18 mouse cellular contexts compared by ENCODE assay signal in genomic region chr17:15714507-15714906, GRCm38 (mm10). TPM values are rescaled to one million over a fixed set of nuclear protein-coding genes. Genes with fewer than 3 reads are reported as not detected.
DNase-seq lines count a peak whose midpoint lies in the region; ATAC-seq lines count a peak whose summit lies in the region.
"Had no signal": no experiment of that assay in that cellular context is flagged by ENCODE, and none has a peak within 500 bp of the region (broad histone marks: within the 10 kb centered on the region; RNA-seq: fewer than 3 reads in every experiment).

No protein-coding gene starts in this region.

- ATAC-seq in limb, embryonic 12.5 days (ENCODE audit: insufficient number of reproducible peaks, insufficient read depth, low FRiP score, low TSS enrichment, low read depth): no peak
- peak; percentile 20 for ATAC-seq in inflammation-experienced regulatory T-cells, adult 6 months
- ATAC-seq in neutrophil, adult 5-6 weeks (ENCODE audit: extremely low read depth, insufficient number of reproducible peaks, low FRiP score, poor library complexity, severe bottlenecking): peak; percentile 33; the same call in 1 of the 2 replicates

- no peak for DNase-seq in limb, embryonic 10.5 days (ENCODE audit: low spot score)
- peak; percentile 37 for DNase-seq in R1 (ENCODE audit: low read depth, low spot score)
- no peak for DNase-seq in left cerebral cortex, adult 8-10 months (ENCODE audit: low spot score in 2 of 2)
- no peak for DNase-seq in B cell, adult 2 months
- no peak for DNase-seq in ovary, postnatal 10 days (ENCODE audit: low spot score)
- DNase-seq: cerebellum, adult 11 months; cerebellum, adult 9-11 months; gastrocnemius, postnatal 25 days had no signal

- H3K27me3 ChIP-seq in limb, embryonic 12.5 days: no peaks in the 10 kb centered on the region
- H3K27me3 ChIP-seq in limb, embryonic 10.5 days (ENCODE audit: low read depth, poor library complexity, severe bottlenecking): no peaks in the 10 kb centered on the region
- H3K27me3 ChIP-seq: heart, embryonic 15.5 days; intestine, embryonic 15.5 days; midbrain, embryonic 12.5 days; neural tube, embryonic 13.5 days; stomach, embryonic 15.5 days had no signal

- H3K4me1 ChIP-seq in limb, embryonic 12.5 days (replicated peaks): no peaks in the 10 kb centered on the region
- no peaks in the 10 kb centered on the region for H3K4me1 ChIP-seq in limb, embryonic 10.5 days
- H3K4me1 ChIP-seq: forebrain, embryonic 10.5 days; midbrain, embryonic 12.5 days; stomach, embryonic 15.5 days had no signal

- H3K27ac ChIP-seq in limb, embryonic 12.5 days: 0 out of 2 replicates have a peak overlapping the region, but pooled peaks have one; percentile 35
- H3K27ac ChIP-seq in limb, embryonic 10.5 days: no peak overlapping the region
- H3K27ac ChIP-seq: forebrain, embryonic 10.5 days; heart, embryonic 15.5 days; hindbrain, embryonic 14.5 days; intestine, embryonic 15.5 days; midbrain, embryonic 12.5 days; neural tube, embryonic 13.5 days; stomach, embryonic 15.5 days had no signal

- no peak overlapping the region for H3K4me3 ChIP-seq in limb, embryonic 12.5 days (replicated peaks)
- H3K4me3 ChIP-seq in limb, embryonic 10.5 days: no peak overlapping the region
- H3K4me3 ChIP-seq: forebrain, embryonic 10.5 days; heart, embryonic 15.5 days; intestine, embryonic 15.5 days; midbrain, embryonic 12.5 days; neural tube, embryonic 13.5 days; stomach, embryonic 15.5 days had no signal

- no peak overlapping the region for H3K4me2 ChIP-seq in limb, embryonic 12.5 days
- H3K4me2 ChIP-seq: heart, embryonic 15.5 days; hindbrain, embryonic 14.5 days; intestine, embryonic 15.5 days; midbrain, embryonic 12.5 days; neural tube, embryonic 13.5 days; stomach, embryonic 15.5 days had no signal

- H3K9me3 ChIP-seq in limb, embryonic 12.5 days: no peaks in the 10 kb centered on the region
- H3K9me3 ChIP-seq in limb, embryonic 10.5 days (replicated peaks): no peaks in the 10 kb centered on the region
- H3K9me3 ChIP-seq: forebrain, embryonic 10.5 days; heart, embryonic 15.5 days; intestine, embryonic 15.5 days; midbrain, embryonic 12.5 days; neural tube, embryonic 13.5 days; stomach, embryonic 15.5 days had no signal

- H3K36me3 ChIP-seq in limb, embryonic 12.5 days: peaks cover 66% of the 10 kb centered on the region
- H3K36me3 ChIP-seq in limb, embryonic 10.5 days: peaks cover 94% of the 10 kb centered on the region
- H3K36me3 ChIP-seq: heart, embryonic 15.5 days; intestine, embryonic 15.5 days; stomach, embryonic 15.5 days had no signal

- 92% methylated on average over 4 of the region's 4 CpGs for WGBS in limb, embryonic 12.5 days
- 87% methylated on average over 4 of the region's 4 CpGs for WGBS in limb, embryonic 10.5 days

- H3K9ac ChIP-seq in limb, embryonic 12.5 days (replicated peaks): no peak overlapping the region
- H3K9ac ChIP-seq: heart, embryonic 15.5 days; hindbrain, embryonic 14.5 days; intestine, embryonic 15.5 days; midbrain, embryonic 12.5 days; neural tube, embryonic 13.5 days; stomach, embryonic 15.5 days had no signal

RNA-seq across cellular contexts. Expression of gene Chd1, which starts 9.7 kb away (rescaled TPM):
- polyA plus RNA-seq in limb, embryonic 12.5 days (2016; fragmentation: Nextera tagmentation; extraction: Ambion mirVana): 48.6 and 51.1 TPM in 2 replicates
- 40.6 and 40.7 TPM in 2 replicates for polyA plus RNA-seq in limb, embryonic 10.5 days (2016; fragmentation: Nextera tagmentation; extraction: Ambion mirVana)
- 10 to 100 TPM; 16.7 to 19.2 (median 18.8) TPM for polyA plus RNA-seq in inflammation-experienced regulatory T-cells, adult 6 months (2017; shearing (Covaris generic))
- 104 and 114 TPM in 2 replicates for total RNA-seq in neutrophil, adult 5-6 weeks (2017)
- total RNA-seq in left cerebral cortex, adult 8-10 months (2022): 10 to 100 TPM; 20.2 to 29.2 (median 23.5) TPM
